Mouse (Mus musculus) activated CD4-positive, CD25-positive, alpha-beta regulatory T cell, adult 4 months (primary cell): ENCODE measurements around the gene Cd36. TPM values are rescaled to one million over a fixed set of nuclear protein-coding genes. Genes with fewer than 3 reads are reported as not detected.

ENCODE experiments used
- ATAC-seq: one replicate; pipeline ENCODE4 v1.8.0; 2017
- polyA plus RNA-seq, 2 experiments: library from polyadenylated mRNA; unstranded; fragments of 100-300 nt; shearing (Covaris generic); gene quantifications; one replicate each; pipeline ENCODE4 v1.2.1; 2017

The Cd36 gene
- polyA plus RNA-seq, 2 experiments from 2014 or later = 0.20 TPM; not detected in 1

DNA sequence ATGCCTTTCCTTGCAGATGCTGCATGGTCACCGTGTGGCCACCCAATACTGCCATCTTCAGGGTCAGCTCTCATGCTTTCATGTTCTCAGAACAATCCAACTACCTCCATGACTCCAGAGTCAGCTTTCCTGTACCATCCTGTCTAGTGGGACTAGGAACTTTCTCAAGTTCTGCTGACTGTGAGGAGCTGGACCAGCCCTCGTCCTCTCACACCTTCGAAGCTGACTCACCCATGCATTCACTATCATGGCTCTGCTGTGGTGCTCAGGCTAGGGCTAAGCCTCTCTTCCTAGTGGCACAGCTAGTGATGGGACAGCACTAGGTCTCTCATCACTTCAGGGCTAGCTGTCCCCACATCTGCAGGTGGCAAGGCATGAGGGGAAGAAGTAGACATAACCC lies 30.7 kb downstream of the Cd36 start:
- ATAC-seq = no peak

GRCm38 (mm10) chr5:17857262-17857661 lies 31.3 kb downstream of the Cd36 start:
- no peak for ATAC-seq

DNA sequence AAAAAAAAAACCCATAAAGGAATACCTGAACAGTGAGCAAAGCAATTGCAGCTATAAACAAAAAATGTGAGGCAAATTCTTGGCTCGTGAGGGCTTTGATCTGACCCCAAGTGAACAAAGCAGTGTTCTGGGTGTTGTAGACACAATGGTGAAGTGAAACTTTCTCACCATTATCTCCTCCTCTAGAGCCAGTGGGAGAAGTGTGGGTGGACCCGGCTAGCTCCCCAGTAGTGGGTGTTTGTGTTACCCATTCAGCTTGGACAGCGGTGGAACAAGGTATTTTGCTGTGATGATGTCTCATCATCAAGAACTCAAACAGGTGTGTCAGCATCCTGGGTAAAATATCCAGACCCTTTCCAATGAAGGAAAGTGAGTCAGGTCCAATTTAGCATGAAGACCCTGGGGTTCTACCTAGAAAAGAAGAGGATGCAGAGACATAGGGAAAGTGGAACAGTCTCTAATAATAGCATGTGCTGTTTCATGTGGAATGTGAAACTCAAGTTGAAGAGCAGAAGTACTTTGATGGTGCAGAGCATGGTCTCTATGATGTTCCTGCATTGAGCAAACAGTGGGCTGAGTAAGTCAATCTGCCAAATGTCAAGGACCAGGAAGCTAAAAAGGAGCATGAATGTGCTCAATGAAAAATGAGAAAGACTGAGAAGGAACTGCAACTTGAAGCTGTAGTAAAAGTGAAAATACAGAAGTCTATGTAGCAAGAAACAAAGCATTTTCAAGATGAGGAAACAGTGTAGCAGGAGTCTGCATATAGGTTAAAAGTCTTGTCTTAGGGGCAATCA lies 34.3 kb downstream of the Cd36 start:
- ATAC-seq = no peak

DNA sequence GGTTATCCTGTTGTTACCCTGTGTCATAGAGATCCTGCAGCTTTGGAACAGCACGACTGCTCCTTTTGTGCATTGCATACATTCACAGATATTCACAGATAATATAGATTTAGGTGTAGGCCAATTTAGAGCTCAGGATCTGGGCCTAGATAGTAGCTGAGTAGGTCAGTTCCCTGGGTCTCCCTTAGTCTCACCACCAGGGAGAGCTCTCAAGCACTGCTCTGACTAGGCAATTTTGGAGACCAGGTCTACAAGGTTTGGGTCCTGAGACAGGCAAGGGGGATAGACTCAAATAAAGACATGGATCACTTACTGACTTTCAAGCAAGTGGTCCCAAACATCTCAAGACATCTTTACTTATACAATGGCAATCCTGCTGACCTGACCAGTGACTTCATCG lies 38.0 kb downstream of the Cd36 start:
- ATAC-seq = no peak

- no peak for ATAC-seq
Measured at GRCm38 (mm10) chr5:17849582-17849981, 39.0 kb downstream of the Cd36 start.

DNA sequence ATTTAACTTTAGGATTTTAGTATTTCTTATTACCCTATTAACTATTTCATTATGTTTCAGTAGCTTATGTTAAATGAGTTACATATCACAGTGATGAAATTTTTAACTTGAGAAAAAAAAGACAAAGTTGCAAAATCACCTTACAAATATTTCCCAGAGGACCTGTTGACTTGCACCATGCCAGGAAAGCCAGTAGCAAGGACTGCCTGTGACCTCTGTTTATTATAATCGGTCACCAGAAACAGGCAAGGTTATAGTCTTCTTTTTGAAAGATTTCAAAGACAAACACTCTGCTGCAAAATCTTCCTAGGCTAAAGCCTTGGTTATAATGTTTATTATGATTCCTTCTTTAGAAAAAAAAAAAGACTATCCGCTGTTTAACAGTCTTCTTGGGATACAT lies 39.9 kb downstream of the Cd36 start:
- no peak for ATAC-seq

DNA sequence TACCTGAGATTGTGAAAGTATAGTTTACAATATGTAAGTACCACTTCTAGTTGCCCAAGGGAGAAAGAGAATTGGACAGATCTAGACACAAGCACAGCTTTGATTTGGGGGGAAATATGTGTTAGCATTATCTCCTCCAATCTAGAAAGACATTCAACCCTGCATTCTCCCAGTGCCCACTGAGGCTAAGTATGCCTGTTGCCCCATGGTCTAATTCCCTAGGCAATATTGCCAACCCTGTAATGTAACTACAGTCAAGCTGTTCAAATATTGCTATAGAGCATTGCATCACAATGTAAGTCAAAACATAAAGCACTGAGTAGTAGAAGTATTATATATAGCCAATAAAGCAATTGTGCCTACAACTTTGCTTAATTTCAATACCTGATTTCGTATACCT lies 40.3 kb downstream of the Cd36 start:
- ATAC-seq = no peak

GRCm38 (mm10) chr5:17843921-17844320 lies 44.7 kb downstream of the Cd36 start:
- no peak for ATAC-seq

GRCm38 (mm10) chr5:17843316-17843715 lies 45.3 kb downstream of the Cd36 start:
- ATAC-seq = no peak

DNA sequence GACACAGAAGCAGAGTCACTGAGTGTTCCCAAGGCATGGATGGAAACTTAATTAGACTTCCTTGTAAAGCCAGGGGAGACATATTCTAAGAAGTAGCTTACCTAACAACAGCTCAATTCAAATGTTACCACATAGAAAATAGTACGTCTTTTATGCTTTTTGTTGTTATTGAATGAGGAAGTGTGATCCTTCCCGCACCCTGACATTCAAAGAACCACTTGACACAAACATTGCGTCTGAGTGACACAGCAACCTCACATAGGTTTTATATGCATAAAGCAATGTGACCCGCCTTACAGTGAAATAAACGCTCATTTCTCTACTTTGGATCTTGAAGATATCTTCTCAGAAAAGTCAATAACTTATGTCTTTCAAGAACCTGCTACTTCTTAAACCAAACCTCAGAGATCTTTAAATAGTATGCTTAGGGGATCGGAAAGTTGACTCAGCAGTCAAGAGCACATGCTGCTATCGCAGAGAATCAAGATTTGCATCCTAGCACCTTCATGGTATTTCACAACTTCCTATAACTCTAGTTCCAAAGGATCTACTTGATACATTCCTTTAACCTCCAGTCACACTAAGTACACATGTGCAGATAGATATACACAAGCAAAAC lies 46.4 kb downstream of the Cd36 start:
- ATAC-seq = no peak

GRCm38 (mm10) chr5:17839549-17839948 lies 49.1 kb downstream of the Cd36 start:
- ATAC-seq = no peak

GRCm38 (mm10) chr5:17836408-17836807 lies 52.2 kb downstream of the Cd36 start:
- no peak for ATAC-seq

- no peak for ATAC-seq
Measured at GRCm38 (mm10) chr5:17835302-17836097, 53.1 kb downstream of the Cd36 start.

GRCm38 (mm10) chr5:17833797-17834196 lies 54.8 kb downstream of the Cd36 start:
- no peak for ATAC-seq

- no peak for ATAC-seq
Measured at GRCm38 (mm10) chr5:17830536-17830935, 58.1 kb downstream of the Cd36 start.

DNA sequence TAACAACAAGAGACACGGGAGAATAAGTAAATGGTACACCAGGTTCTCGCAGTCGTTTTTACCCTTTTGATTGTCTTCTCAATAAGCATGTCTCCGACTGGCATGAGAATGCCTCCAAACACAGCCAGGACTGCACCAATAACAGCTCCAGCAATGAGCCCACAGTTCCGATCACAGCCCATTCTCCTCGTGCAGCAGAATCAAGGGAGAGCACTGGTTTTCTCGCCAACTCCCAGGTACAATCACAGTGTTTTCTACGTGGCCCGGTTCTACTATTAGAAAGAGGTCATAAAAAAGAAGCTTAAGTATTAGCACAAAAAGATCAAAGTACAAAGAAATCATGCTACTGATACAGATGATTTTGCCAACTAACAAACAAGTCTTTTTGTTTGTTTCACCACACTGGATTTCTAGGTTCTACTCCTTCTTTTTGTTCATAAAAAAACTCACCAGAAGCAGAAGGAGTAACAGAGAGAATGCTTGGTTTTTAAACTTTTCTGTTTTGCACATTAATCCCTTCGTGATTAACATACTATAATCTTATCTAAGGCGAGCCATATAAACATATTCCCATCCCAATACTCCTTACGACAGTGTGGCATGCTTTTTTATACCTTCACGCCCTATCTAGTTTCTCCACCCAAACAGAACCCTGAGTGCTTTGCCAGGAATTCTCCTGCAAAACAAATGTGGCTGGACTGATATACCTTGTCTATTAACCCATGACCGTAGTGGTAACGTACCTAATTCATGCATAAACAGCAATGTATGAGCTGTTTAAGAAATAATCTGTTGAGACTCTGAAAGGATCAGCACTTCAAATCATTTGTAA lies 59.7 kb downstream of the Cd36 start:
- no peak for ATAC-seq

DNA sequence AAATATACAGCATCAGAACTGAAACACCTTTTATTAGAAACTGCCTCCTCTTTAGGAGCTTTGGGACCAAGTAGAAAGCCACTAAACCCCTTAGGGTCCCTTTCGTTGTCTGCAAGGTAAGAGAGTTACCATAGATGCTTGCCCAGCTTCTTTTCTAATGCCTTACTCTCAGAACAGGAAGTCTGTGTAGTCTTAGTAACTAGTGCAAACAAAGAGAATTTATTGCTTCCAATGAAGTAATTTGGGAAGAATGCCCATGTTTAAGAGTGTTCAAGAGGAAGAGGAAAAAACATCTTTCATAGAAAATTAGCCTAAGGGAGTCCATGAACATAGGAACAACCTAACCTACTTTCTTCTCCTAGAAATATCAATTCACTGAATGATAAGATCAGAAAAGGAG lies 67.2 kb downstream of the Cd36 start:
- ATAC-seq = no peak

GRCm38 (mm10) chr5:17820239-17820999 lies 68.2 kb downstream of the Cd36 start:
- no peak for ATAC-seq

- no peak for ATAC-seq
Measured at GRCm38 (mm10) chr5:17816170-17816569, 72.4 kb downstream of the Cd36 start.

- no peak for ATAC-seq
Measured at GRCm38 (mm10) chr5:17810336-17810735, 78.3 kb downstream of the Cd36 start.

DNA sequence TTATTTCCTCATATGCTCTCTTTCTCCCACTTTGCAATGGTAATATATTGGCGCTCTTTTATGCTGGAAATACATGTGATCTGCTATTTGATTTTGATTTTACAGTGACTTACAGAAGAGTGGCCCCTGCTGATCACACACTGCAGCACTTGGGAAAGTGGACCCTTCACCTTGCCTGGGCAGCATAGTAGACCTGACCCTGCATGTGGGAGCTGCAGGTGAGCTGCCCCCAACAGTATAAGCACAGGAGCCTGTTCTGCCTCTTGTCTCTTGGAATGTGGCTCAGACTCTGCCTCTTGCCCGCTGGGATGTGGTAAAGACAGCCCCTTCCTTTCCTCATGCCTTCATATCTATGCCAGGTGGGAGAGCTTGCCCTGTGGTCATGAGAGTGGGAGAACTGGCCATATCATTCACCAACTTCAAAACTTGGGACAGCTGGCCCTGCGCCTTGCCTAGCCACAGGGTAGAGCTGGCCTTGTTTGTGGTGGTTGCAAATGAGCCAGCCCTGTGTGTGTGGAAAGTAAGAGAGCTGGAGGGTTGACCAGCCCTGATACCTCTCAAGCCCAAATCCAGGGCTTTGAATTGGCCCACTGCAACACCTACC lies 81.7 kb downstream of the Cd36 start:
- no peak for ATAC-seq
